Comparison of ENCODE assay signal across 8 mouse cellular contexts in the genomic region with DNA sequence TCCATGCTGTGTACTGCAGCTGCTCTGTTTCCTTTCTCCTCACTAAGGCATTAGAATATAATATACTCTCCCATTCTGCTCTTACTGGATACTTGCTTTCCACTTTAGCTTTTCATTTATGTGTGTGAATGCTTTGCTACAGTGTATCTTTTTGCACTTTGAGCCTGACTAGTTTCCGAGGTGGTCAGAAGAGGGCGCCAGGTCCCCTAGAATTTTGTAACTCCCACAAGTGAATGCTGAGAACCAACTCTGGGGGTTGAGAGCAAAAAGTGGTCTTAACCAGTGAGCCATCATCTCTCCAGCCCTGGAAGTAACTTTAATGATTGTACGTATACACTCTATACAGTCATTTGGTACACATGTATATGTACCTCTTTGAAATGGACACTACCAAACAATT. TPM values are rescaled to one million over a fixed set of nuclear protein-coding genes. Genes with fewer than 3 reads are reported as not detected.
DNase-seq lines count a peak whose midpoint lies in the region; ATAC-seq and TF ChIP-seq lines count a peak whose summit lies in the region.

No protein-coding gene starts in this region.

- no peaks in the 10 kb centered on the region; the same call in 1 of the 2 replicates for H3K36me3 ChIP-seq in E14TG2a.4 (ENCODE audit: insufficient read depth, low read length)
- H3K36me3 ChIP-seq in forebrain, embryonic 15.5 days, result peaks cover 7% of the 10 kb centered on the region
- H3K36me3 ChIP-seq in limb, embryonic 13.5 days, result no peaks in the 10 kb centered on the region

- TF ChIP-seq CTCF in E14TG2a.4 (conservative IDR thresholded peaks at IDR 0.05; ENCODE audit: low read length), result peak; percentile 47
- 0 out of 2 replicates have a peak, but pooled peaks have one; percentile 18 for TF ChIP-seq CTCF in bone marrow macrophage, adult 2 months (IDR thresholded peaks at IDR 0.05; ENCODE audit: low read depth, low read length)

- H3K4me2 ChIP-seq in forebrain, embryonic 15.5 days (replicated peaks), result peak overlapping the region; percentile 88
- H3K4me2 ChIP-seq in limb, embryonic 13.5 days (replicated peaks), result peak overlapping the region; percentile 99

- H3K27ac ChIP-seq in bone marrow macrophage, adult 2 months (ENCODE audit: insufficient read depth, low read depth, low read length), result no peak overlapping the region
- no peak overlapping the region for H3K27ac ChIP-seq in forebrain, embryonic 15.5 days (replicated peaks)
- H3K27ac ChIP-seq in limb, embryonic 13.5 days, result no peak overlapping the region

- TF ChIP-seq POLR2A in bone marrow macrophage, adult 2 months (IDR thresholded peaks at IDR 0.05; ENCODE audit: borderline replicate concordance, low read depth, low read length), result no peak

- no peaks in the 10 kb centered on the region for H3K9me3 ChIP-seq in E14TG2a.4 (ENCODE audit: low read length)
- no peaks in the 10 kb centered on the region for H3K9me3 ChIP-seq in forebrain, embryonic 15.5 days
- H3K9me3 ChIP-seq in limb, embryonic 13.5 days, result no peaks in the 10 kb centered on the region

- no peak for ATAC-seq in forebrain, embryonic 15.5 days (replicated peaks)
- no peak for ATAC-seq in limb, embryonic 13.5 days (ENCODE audit: low FRiP score, low read depth)
- no peak for ATAC-seq in megakaryocyte, adult 5-6 weeks (ENCODE audit: poor library complexity, severe bottlenecking)

- peaks cover 30% of the 10 kb centered on the region for H3K27me3 ChIP-seq in E14TG2a.4 (ENCODE audit: insufficient read depth, low read length)
- H3K27me3 ChIP-seq in forebrain, embryonic 15.5 days, result 0 out of 2 replicates have a peak, but pooled peaks cover 7% of the 10 kb centered on the region
- peaks cover 55% of the 10 kb centered on the region for H3K27me3 ChIP-seq in limb, embryonic 13.5 days

- H3K4me1 ChIP-seq in E14TG2a.4 (replicated peaks; ENCODE audit: low read depth, low read length), result peaks cover 13% of the 10 kb centered on the region
- H3K4me1 ChIP-seq in bone marrow macrophage, adult 2 months (ENCODE audit: control insufficient read depth, insufficient read depth, low read length), result no peaks in the 10 kb centered on the region
- peaks cover 18% of the 10 kb centered on the region for H3K4me1 ChIP-seq in forebrain, embryonic 15.5 days
- peaks cover 13% of the 10 kb centered on the region for H3K4me1 ChIP-seq in limb, embryonic 13.5 days

- peak overlapping the region; percentile 83 for H3K4me3 ChIP-seq in E14TG2a.4 (replicated peaks; ENCODE audit: low read length)
- no peak overlapping the region for H3K4me3 ChIP-seq in bone marrow macrophage, adult 2 months (ENCODE audit: insufficient read depth, low read length)
- peak overlapping the region; percentile 80 for H3K4me3 ChIP-seq in forebrain, embryonic 15.5 days
- H3K4me3 ChIP-seq in limb, embryonic 13.5 days, result peak overlapping the region; percentile 77

- peak; percentile 39 for DNase-seq in kidney, postnatal 10 days
- no peak for DNase-seq in kidney, adult 18-20 months
- DNase-seq in thymus, postnatal 25 days, result peak; percentile 33

- no peak overlapping the region; the same call in 1 of the 2 replicates for H3K9ac ChIP-seq in forebrain, embryonic 15.5 days (replicated peaks)
- no peak overlapping the region for H3K9ac ChIP-seq in limb, embryonic 13.5 days

- WGBS in forebrain, embryonic 15.5 days, result 25% methylated on average over 3 of the region's 3 CpGs
- 27% methylated on average over 3 of the region's 3 CpGs for WGBS in limb, embryonic 13.5 days

RNA-seq across cellular contexts. Expression of gene Lonrf2, which starts 1.6 kb away (rescaled TPM):
- polyA plus RNA-seq in bone marrow macrophage, adult 2 months (2012; ENCODE audit: insufficient read depth, insufficient read length, missing spikeins), result not detected in 2 replicates
- 12.6 and 13.3 TPM in 2 replicates for polyA plus RNA-seq in forebrain, embryonic 15.5 days (2015; fragmentation: Nextera tagmentation; extraction: Ambion mirVana)
- polyA plus RNA-seq in limb, embryonic 13.5 days (2015; fragmentation: Nextera tagmentation; extraction: Ambion mirVana), result 1.4 and 1.6 TPM in 2 replicates
- 0.11 TPM in 1 of 2 replicates, not detected in the other for total RNA-seq in megakaryocyte, adult 5-6 weeks (2015)
- total RNA-seq in megakaryocyte, adult 5-6 weeks (2017), result 0.07 and 0.08 TPM in 2 replicates
